Mouse (Mus musculus) cerebellum, postnatal 10 days (tissue): ENCODE data around the gene Ikzf3.
A peak's percentile ranks its signal among the peaks of the same experiment; 100 is the strongest.

ENCODE experiments used
- DNase-seq, 2 experiments: peaks; one replicate each; pipeline ENCODE4 v3.0.0; 2021; ENCODE audit warnings: mixed read lengths in 2 of 2

Ikzf3 gene

DNA sequence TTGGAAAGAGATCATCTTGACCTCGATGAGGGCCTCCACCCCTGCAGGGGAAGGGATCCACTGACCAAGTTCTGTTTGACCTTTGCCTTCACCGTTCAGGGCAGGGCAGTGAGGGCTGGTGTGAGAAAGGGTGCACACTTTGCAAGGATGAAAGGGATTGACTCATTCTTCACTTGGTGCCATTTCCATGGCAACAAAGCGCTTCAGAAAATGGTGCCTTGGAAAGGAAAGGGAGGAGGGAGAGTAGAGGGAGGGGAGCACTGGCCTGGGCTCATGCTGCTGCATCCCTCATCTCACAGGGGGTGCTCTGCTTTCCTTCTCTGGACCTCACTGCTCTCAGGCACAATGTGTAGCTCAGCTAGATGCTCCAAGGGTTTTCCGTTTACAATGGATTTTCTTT, 73.1 kb downstream of the Ikzf3 start:
- no peak for DNase-seq

- DNase-seq, result no peak
Observed at GRCm38 (mm10) chr11:98470795-98471194, 75.0 kb downstream of the Ikzf3 start.

- DNase-seq, result no peak
Observed at GRCm38 (mm10) chr11:98469761-98470714, 75.8 kb downstream of the Ikzf3 start.

- DNase-seq, result no peak
Observed at GRCm38 (mm10) chr11:98464516-98464915, 81.3 kb downstream of the Ikzf3 start.

GRCm38 (mm10) chr11:98463911-98464310, 81.9 kb downstream of the Ikzf3 start:
- no peak for DNase-seq

- no peak for DNase-seq
Observed at GRCm38 (mm10) chr11:98462255-98462654, 83.6 kb downstream of the Ikzf3 start.

DNA sequence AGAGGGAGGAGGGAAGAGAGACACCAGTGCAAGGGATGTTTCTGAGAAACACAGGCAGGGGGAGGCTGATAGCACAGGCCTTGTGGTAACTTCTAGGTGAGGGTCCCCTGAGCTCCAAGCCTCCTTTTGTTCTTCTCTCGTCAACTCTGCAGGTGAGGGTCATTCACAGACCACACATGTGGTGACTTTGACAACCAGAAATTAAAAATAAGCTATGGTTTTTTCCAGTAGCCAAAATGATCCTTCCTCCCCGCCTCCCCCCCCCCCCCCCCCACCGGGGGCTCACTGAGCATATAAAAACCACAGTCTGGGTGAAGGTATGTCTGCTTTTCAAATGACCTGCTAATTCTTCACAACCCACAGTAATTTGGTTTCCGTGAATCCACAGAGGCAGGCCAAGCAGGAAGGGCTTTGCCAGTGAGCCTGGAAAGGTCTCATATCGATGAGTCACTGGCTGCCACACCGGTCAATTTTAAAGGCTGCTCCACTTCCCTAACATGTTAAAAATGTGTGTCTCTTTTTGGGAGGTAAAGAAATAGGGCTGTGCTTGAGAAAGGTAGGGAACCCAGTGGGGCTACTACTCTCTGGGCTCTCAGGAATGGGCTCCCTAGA, 84.6 kb downstream of the Ikzf3 start:
- no peak for DNase-seq

DNA sequence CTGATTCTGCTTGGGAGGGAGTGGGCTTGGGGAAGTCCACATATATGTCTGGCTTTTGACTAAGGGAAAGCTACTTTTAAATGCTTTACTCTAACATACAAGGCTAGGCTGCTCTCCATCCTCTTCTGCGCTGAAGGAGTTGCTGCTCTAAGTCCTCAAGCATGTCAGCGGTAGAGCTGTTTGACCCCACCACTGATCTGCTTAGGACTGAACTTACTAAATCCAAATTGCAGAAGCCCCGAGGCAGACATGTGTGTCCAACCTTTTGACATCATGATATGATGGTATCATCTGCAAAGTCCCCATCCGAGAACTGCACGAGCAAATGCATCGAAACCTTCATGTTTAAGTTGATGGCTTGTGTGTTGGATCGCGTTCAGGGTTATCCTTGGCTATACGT, 86.0 kb downstream of the Ikzf3 start:
- DNase-seq, result no peak

DNA sequence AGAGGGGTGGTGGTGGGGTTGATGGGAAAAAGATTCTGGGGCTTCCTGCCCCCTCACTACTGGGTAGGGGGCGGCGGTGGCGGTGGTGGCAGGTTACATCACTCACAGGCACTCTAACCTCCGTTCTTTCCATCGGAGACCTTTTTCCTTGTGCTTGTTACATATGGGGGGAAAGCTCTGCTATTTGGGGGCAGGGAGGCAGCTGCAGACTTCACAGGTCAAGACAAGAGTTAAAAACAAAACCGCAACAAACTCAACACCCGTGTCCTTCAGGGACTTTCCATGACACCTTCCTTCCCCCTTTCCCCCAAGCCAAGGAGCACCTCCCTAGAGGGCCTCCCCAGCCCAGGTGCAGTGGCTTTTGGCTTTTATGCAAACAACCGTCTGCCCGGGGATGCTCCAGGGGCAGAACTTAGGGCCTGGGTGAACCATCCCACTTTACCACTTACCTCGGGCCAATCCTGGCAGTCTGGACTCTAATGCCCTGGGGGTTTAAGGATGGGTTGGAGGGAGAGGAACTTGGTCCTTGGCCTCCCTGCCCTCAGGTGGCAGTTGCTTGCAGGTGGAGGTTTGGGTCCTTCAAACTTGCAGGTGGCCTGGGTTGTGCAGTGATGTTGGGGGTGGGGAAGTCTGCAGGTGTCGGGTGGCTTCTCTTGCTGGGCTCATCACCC, 86.6 kb downstream of the Ikzf3 start:
- no peak for DNase-seq

- DNase-seq, result peak in 1 of 2 experiments; percentile 29
Observed at GRCm38 (mm10) chr11:98458121-98458990, 87.5 kb downstream of the Ikzf3 start.

DNA sequence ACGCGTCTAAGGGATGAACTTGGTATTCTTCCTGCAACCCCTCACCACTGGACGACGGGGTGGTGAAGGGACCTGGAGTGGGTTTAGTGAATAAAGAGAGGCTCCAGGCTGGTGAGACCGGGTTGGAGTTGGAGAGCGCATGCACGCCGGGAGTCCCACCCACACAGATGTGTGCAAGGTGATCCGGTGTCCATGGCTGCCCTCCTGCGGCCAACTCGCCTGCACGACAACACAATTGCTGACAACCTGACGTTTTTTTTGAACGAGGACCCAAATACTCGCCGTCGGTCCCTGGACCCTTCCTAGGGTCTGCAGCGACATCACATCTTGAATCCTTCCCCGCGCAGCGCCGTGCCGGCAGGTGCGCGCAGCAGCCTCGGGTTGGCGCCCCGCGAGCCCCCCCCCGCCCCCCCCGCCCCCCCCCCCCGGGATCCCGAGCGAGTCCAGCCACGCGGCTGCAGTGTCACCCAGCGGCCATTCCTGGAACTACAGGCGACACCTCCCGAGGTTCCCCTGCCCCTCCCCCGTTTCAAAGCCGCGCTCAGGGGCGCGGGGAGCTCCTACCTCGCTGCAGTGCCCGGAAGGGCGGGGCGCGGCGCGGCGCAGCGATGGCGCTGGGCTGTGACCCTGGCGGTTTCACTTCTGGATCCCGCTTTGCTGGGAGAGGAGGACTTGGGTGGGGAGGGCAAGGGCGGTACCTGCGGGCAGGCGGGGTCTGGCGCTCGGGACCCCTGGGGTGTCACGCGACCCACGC, 88.3 kb downstream of the Ikzf3 start:
- DNase-seq, result peak; percentile 95 to 98

GRCm38 (mm10) chr11:98456945-98457344, 88.9 kb downstream of the Ikzf3 start:
- no peak for DNase-seq

DNA sequence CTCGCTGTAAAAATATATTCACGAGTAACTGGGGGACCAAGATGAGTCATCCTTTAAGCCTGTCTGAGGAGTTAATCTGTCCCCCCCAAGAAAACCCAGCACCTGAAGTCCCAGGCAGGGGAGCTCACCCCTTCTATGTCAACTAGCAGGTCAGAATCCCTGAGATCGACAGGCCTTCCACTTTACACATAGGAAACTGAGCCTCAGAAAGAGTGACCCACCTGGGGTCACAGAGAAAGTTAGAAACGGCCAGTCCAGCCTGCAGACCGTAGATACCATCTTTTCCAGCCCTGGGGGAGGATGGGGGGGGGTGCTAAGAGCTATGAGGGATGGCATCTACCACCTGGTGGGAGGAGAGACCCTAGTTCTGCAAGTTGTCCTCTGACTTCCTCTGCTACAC, 89.3 kb downstream of the Ikzf3 start:
- no peak for DNase-seq

DNA sequence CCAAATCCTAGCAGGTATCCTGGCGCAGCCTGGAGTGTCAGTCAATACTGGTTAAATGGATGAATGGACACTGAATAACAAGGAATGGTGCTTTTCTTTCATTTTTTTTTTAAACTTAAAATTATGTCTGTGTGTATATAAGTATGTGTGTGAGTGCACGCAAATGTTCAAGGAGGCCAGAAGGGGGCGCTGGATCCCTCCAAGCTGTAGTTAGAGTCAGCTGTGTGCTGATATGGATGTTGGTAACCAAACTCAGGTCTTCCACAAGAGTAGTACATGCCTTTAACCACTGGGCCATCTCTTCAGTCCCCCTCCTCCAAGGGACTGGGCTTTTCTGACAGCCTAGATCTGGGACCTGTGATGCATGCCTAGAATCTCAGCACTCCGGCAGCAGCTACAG, 90.3 kb downstream of the Ikzf3 start:
- DNase-seq, result no peak

DNA sequence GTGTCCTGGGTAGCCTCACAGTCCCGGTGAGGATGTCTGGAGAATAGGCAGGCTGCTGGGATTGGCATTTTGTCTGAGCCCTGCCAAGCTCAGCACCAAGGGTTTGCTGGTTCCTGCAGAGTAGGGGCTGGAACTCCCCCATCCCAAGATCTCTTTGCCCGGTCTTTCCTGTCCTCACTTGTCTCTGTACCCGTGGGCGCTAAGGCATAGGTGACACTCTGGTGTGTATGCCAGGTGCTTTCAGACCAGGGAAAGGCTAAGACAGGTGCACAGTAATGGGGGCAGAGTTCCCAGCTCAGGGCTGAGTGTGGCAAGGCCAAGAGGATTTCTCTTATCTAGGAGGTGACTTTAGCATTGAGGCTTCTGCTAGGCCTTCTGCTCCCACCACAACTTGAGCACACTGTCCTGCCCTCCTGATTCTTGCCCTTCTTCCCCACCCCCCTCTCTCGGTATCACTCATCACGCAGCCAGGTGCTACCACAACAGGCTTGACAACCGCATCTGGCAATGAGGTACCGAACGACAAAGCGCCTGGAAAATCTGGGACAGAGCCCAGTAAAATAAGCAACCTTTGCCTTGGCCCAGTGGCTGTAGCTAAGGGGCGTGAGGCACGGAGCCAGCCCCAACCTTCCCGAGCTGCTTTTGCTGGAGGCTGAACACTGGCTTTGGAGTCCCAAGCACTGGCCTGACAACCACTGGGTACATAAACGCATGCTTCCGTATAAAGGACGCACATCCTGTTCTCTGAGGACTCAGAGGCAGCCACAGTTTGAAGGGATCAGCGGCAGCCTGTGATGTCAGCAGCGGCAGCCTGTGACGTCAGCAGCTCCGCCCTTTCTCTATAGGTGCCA, 95.7 kb downstream of the Ikzf3 start:
- DNase-seq, result peak; percentile 44 to 51

- DNase-seq, result peak; percentile 17 to 25
Observed at GRCm38 (mm10) chr11:98449419-98449818, 96.4 kb downstream of the Ikzf3 start.

GRCm38 (mm10) chr11:98448191-98448790, 97.5 kb downstream of the Ikzf3 start:
- no peak for DNase-seq

DNA sequence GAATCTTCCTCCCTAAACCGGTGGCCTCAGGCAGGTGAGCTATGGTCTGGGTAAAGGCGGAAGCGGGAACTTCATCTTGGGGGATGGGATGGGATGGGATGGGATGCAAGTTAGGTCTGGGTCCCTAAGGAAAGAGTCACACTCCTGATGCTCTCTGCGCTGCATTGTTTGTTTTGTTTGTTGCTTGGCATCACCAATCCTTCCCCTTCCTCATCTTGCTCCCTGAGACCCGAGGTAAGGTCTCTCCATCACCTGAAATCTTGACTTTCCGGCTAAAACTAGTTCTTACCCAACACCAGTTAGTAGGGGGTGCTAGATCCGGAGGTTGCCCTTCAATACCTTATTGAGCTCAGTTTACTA, 98.4 kb downstream of the Ikzf3 start:
- DNase-seq, result no peak

DNA sequence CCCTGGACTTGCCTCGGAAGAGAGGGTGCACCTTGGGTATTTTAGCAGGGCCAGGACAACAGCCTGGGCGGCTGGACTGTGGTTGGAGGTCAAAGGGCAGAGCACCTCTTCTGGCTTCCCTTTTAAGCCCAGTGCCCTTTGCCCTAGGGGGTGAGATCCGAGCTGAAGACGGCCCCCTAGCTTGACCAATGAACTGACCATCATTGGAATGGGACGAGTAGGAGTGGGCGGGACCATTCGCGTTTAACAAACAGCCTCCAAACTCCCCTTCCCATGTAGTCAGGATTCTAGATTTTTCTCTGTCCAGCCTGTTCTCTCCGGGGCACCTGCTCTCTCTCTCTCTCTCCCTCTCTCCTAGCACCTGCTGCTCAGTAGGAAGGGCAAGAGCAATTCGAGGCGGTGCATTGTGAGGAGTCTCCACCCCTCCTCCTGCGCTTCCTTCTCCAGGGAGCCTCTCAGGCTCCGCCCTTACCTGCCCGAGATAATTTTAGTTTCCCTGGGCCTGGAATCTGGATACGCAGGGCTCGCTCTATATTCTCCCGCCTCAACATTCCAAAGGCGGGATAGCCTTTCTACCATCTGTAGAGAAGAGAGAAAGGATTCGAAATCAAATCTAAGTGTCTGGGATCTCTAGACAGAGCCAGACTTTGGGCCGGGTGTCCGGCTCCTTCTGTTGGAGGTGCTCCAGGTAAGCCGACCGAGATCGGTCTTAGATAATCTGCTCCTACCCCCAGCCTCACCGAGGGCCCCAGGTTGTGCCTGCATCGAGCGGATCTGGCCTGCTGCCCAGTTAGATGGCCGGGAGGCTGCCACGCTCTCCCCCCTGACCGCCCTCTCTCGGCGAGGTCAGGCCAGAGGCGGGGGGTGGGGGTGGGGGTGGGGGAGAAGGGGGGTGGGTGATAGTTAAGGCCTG, 99.0 kb downstream of the Ikzf3 start:
- DNase-seq, result peak; percentile 56 to 60

GRCm38 (mm10) chr11:98446213-98446561, 99.6 kb downstream of the Ikzf3 start, which contains the start of gene Grb7:
TSS of gene Grb7 (plus strand) at chr11:98446394.
- no peak for DNase-seq
